Mouse (Mus musculus): Measurements from ENCODE around the gene Lrmda.

DNA sequence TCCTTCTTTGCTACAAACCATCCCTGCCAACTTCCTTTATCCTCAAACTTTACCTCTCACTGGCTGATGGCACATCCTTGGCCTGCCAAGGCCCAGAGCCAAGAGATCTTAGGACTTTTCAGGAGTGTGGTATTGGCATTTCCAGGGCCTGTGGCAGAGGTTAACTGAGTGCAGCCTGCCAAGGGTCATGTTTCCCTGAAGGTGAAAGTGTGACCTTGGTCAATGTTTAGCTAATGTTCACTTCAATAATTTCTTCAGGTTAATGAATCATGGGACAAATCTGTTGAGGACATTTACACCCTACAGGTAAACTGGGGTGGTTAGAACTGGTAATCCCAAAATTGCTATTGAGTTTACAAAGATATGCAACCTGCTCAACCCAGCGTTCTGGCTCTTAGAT, 614.1 kb downstream of the Lrmda start:
- TF ChIP-seq CTCF (IDR thresholded peaks at IDR 0.05; ENCODE audit: extremely low read depth, insufficient read length, insufficient replicate concordance, low read depth, low read length): no peak
- no peak for TF ChIP-seq POLR2A (IDR thresholded peaks at IDR 0.05; ENCODE audit: low read depth, low read length)
